Mouse (Mus musculus) stomach, embryonic 15.5 days (tissue): ENCODE data around the gene Fam131b. TPM values are rescaled to one million over a fixed set of nuclear protein-coding genes. Genes with fewer than 3 reads are reported as not detected.

ENCODE experiments used
- ATAC-seq: fragments of 200-750 bp; cut with Nextera tagmentation; 2 replicates; pipeline ENCODE4 v1.8.0; 2017; ENCODE audit warnings: low read depth, moderate number of reproducible peaks, moderate TSS enrichment; ENCODE audit not compliant: insufficient read depth, low FRiP score
- H3K27ac ChIP-seq: fragments of 300-500 bp; sonication (generic); 2 replicates; pipeline ENCODE4 v1.5.1; 2015; ENCODE audit warnings: mild to moderate bottlenecking, inconsistent platforms
- H3K27me3 ChIP-seq: fragments of 300-500 bp; sonication (generic); replicated peaks from 2 replicates; pipeline ENCODE4 v1.6.1; 2015; ENCODE audit warnings: inconsistent platforms
- H3K36me3 ChIP-seq: fragments of 300-500 bp; sonication (generic); 2 replicates; pipeline ENCODE4 v1.6.1; 2015; ENCODE audit warnings: inconsistent platforms
- H3K4me1 ChIP-seq: fragments of 300-500 bp; sonication (generic); 2 replicates; pipeline ENCODE4 v1.6.1; 2015; ENCODE audit warnings: inconsistent platforms
- H3K4me2 ChIP-seq: fragments of 300-500 bp; sonication (generic); 2 replicates; pipeline ENCODE4 v1.6.1; 2015; ENCODE audit warnings: mild to moderate bottlenecking, inconsistent platforms
- H3K4me3 ChIP-seq: fragments of 300-500 bp; sonication (generic); replicated peaks from 2 replicates; pipeline ENCODE4 v1.5.1; 2015; ENCODE audit warnings: inconsistent platforms
- H3K9ac ChIP-seq: fragments of 300-500 bp; sonication (generic); 2 replicates; pipeline ENCODE4 v1.6.1; 2015; ENCODE audit warnings: inconsistent platforms
- H3K9me3 ChIP-seq: fragments of 300-500 bp; sonication (generic); 2 replicates; pipeline ENCODE4 v1.6.1; 2016; ENCODE audit warnings: inconsistent platforms
- WGBS: fragments of 180-500 bp; shearing (Covaris S2); methylation state at CpG from one replicate; pipeline ENCODE4 v1.1.7; 2015; 5-methylcytosine and 5-hydroxymethylcytosine counted together
- polyA plus RNA-seq: library from polyadenylated mRNA; unstranded; fragments of >200 nt; fragmentation: Nextera tagmentation; extraction: Ambion mirVana; gene quantifications from 2 replicates; pipeline ENCODE4 v1.2.1, GENCODE M21; 2015

Gene Fam131b
- polyA plus RNA-seq, 1 experiment from 2014 or later: 0.23 TPM

- WGBS: 65% methylated on average over 1 of the region's 1 CpGs
- H3K9ac ChIP-seq: no peak overlapping the region
- H3K27ac ChIP-seq: no peak overlapping the region
- no peak overlapping the region for H3K4me3 ChIP-seq
- ATAC-seq: no peak
- no peaks in the 10 kb centered on the region for H3K27me3 ChIP-seq
- peaks cover 37% of the 10 kb centered on the region for H3K36me3 ChIP-seq
- no peaks in the 10 kb centered on the region for H3K9me3 ChIP-seq
- no peak overlapping the region for H3K4me2 ChIP-seq
- H3K4me1 ChIP-seq: peaks cover 7% of the 10 kb centered on the region; the same call in 1 of the 2 replicates
These were observed 38.1 kb upstream of the Fam131b start for GRCm38 (mm10) chr6:42362497-42362896.

- WGBS: 67% methylated on average over 1 of the region's 1 CpGs
- no peak overlapping the region for H3K27ac ChIP-seq
- H3K27me3 ChIP-seq: no peaks in the 10 kb centered on the region
- ATAC-seq: no peak
- no peak overlapping the region for H3K4me3 ChIP-seq
- no peaks in the 10 kb centered on the region for H3K9me3 ChIP-seq
- H3K9ac ChIP-seq: no peak overlapping the region
- H3K4me2 ChIP-seq: no peak overlapping the region
- peaks cover 38% of the 10 kb centered on the region for H3K36me3 ChIP-seq
- peaks cover 7% of the 10 kb centered on the region; the same call in 1 of the 2 replicates for H3K4me1 ChIP-seq
These were observed 37.6 kb upstream of the Fam131b start for GRCm38 (mm10) chr6:42362074-42362473.

- H3K4me3 ChIP-seq: no peak overlapping the region
- no peak for ATAC-seq
- H3K9me3 ChIP-seq: no peaks in the 10 kb centered on the region
- H3K27me3 ChIP-seq: no peaks in the 10 kb centered on the region
- no peak overlapping the region for H3K9ac ChIP-seq
- H3K4me2 ChIP-seq: no peak overlapping the region
- peaks cover 11% of the 10 kb centered on the region; the same call in 1 of the 2 replicates for H3K4me1 ChIP-seq
- 88% methylated on average over 13 of the region's 13 CpGs for WGBS
- H3K27ac ChIP-seq: no peak overlapping the region
- H3K36me3 ChIP-seq: peaks cover 46% of the 10 kb centered on the region
These were observed 36.8 kb upstream of the Fam131b start for GRCm38 (mm10) chr6:42361041-42361895.

GRCm38 (mm10) chr6:42360231-42360840 lies 35.9 kb upstream of the Fam131b start:
- Histone ChIP-seq H3K4me1 (peaks cover 13% of the 10 kb centered on the region; the same call in 1 of the 2 replicates), H3K4me3 (no peak overlapping the region)

GRCm38 (mm10) chr6:42359364-42360147 lies 35.1 kb upstream of the Fam131b start:
- Histone ChIP-seq H3K36me3 (peaks cover 54% of the 10 kb centered on the region), H3K9me3 (no peaks in the 10 kb centered on the region), H3K27me3 (no peaks in the 10 kb centered on the region), H3K9ac (no peak overlapping the region), H3K4me1 (peaks cover 18% of the 10 kb centered on the region), H3K4me2 (no peak overlapping the region), H3K27ac (peak overlapping the region; percentile 35), H3K4me3 (no peak overlapping the region)
- ATAC-seq: no peak
- 57% methylated on average over 9 of the region's 9 CpGs for WGBS

More at GRCm38 (mm10) chr6:42360231-42360840, 35.9 kb upstream of the Fam131b start:
- Histone ChIP-seq H3K27ac (no peak overlapping the region), H3K9me3 (no peaks in the 10 kb centered on the region), H3K36me3 (peaks cover 54% of the 10 kb centered on the region), H3K9ac (no peak overlapping the region), H3K4me2 (no peak overlapping the region), H3K27me3 (no peaks in the 10 kb centered on the region)
- WGBS: 88% methylated on average over 6 of the region's 6 CpGs
- ATAC-seq: no peak

GRCm38 (mm10) chr6:42358901-42359300 lies 34.5 kb upstream of the Fam131b start:
- Histone ChIP-seq H3K36me3 (peaks cover 50% of the 10 kb centered on the region), H3K9me3 (no peaks in the 10 kb centered on the region), H3K4me2 (no peak overlapping the region), H3K27ac (peak overlapping the region; percentile 35), H3K4me1 (peaks cover 25% of the 10 kb centered on the region), H3K9ac (no peak overlapping the region), H3K27me3 (no peaks in the 10 kb centered on the region), H3K4me3 (no peak overlapping the region)
- ATAC-seq: no peak
- WGBS: 90% methylated on average over 12 of the region's 12 CpGs

GRCm38 (mm10) chr6:42357901-42358300 lies 33.5 kb upstream of the Fam131b start:
- ATAC-seq: no peak
- Histone ChIP-seq H3K27me3 (no peaks in the 10 kb centered on the region), H3K4me2 (no peak overlapping the region), H3K4me1 (peaks cover 35% of the 10 kb centered on the region), H3K4me3 (no peak overlapping the region), H3K36me3 (peaks cover 50% of the 10 kb centered on the region), H3K9ac (no peak overlapping the region), H3K9me3 (no peaks in the 10 kb centered on the region), H3K27ac (no peak overlapping the region)
- 53% methylated on average over 6 of the region's 6 CpGs for WGBS

GRCm38 (mm10) chr6:42356913-42357312 lies 32.5 kb upstream of the Fam131b start:
- WGBS: 81% methylated on average over 5 of the region's 5 CpGs
- Histone ChIP-seq H3K36me3 (peaks cover 50% of the 10 kb centered on the region), H3K9me3 (no peaks in the 10 kb centered on the region), H3K9ac (no peak overlapping the region), H3K27me3 (no peaks in the 10 kb centered on the region), H3K4me1 (peaks cover 45% of the 10 kb centered on the region), H3K4me3 (no peak overlapping the region), H3K27ac (peak overlapping the region; percentile 55; the same call in 1 of the 2 replicates), H3K4me2 (no peak overlapping the region)
- peak; percentile 78 for ATAC-seq

- Histone ChIP-seq H3K27ac (peak overlapping the region; percentile 55), H3K27me3 (no peaks in the 10 kb centered on the region), H3K4me3 (no peak overlapping the region), H3K4me1 (peaks cover 54% of the 10 kb centered on the region), H3K9ac (no peak overlapping the region), H3K4me2 (no peak overlapping the region), H3K36me3 (peaks cover 50% of the 10 kb centered on the region), H3K9me3 (no peaks in the 10 kb centered on the region)
- ATAC-seq: no peak
- 93% methylated on average over 13 of the region's 13 CpGs for WGBS
These were observed 31.6 kb upstream of the Fam131b start for GRCm38 (mm10) chr6:42355794-42356600.

GRCm38 (mm10) chr6:42355366-42355765 lies 30.9 kb upstream of the Fam131b start:
- no peak overlapping the region for H3K4me2 ChIP-seq
- WGBS: 91% methylated on average over 6 of the region's 6 CpGs
- H3K36me3 ChIP-seq: peaks cover 48% of the 10 kb centered on the region
- peaks cover 57% of the 10 kb centered on the region for H3K4me1 ChIP-seq
- ATAC-seq: no peak
- no peak overlapping the region for H3K27ac ChIP-seq
- no peak overlapping the region for H3K9ac ChIP-seq
- H3K4me3 ChIP-seq: no peak overlapping the region
- no peaks in the 10 kb centered on the region for H3K9me3 ChIP-seq
- H3K27me3 ChIP-seq: no peaks in the 10 kb centered on the region
